Mouse (Mus musculus) heart, postnatal 25 days (tissue): ENCODE results near the gene Plcb4. TPM values are rescaled to one million over a fixed set of nuclear protein-coding genes. Genes with fewer than 3 reads are reported as not detected.

Source experiments
- DNase-seq: peaks from one replicate; pipeline ENCODE4 v3.0.0; 2022; ENCODE audit warnings: low spot score
- intact Hi-C: fragments of 180-260 bp; cut with DNase I; formaldehyde crosslinking; loops from one replicate; pipeline ENCODE4 v1.15.1; 2025
- total RNA-seq, 2 experiments: library from RNA; stranded (reverse); gene quantifications; 2 replicates each; pipeline ENCODE4 v1.2.3; 2021

Plcb4 gene
- total RNA-seq = 10 to 100 TPM; 71.2 to 71.9 TPM

- DNase-seq = peak; percentile 83
- intact Hi-C loops = loop anchor here (1.0 to 5.0 kb wide), 4 partner anchors 81 to 269 kb away; no protein-coding TSS in a partner anchor
Observed at GRCm38 (mm10) chr2:135658486-135659390, at the start of gene Plcb4. Gene Plcb4, plus strand, starts transcription at chr2:135659011.

- DNase-seq = no peak
- intact Hi-C loops = no loop called here
Observed at GRCm38 (mm10) chr2:135614651-135615261, 44.1 kb upstream of the Plcb4 start.

- intact Hi-C loops = no loop called here
- no peak for DNase-seq
Observed at GRCm38 (mm10) chr2:135616090-135616489, 42.7 kb upstream of the Plcb4 start.

- intact Hi-C loops = no loop called here
- no peak for DNase-seq
Observed at GRCm38 (mm10) chr2:135618551-135618950, 40.3 kb upstream of the Plcb4 start.

GRCm38 (mm10) chr2:135619956-135620355, 38.9 kb upstream of the Plcb4 start:
- DNase-seq = no peak
- intact Hi-C loops = no loop called here

- DNase-seq = no peak
- intact Hi-C loops = no loop called here
Observed at GRCm38 (mm10) chr2:135627821-135628220, 31.0 kb upstream of the Plcb4 start.

- DNase-seq = no peak
- intact Hi-C loops = no loop called here
Observed at GRCm38 (mm10) chr2:135637227-135637626, 21.6 kb upstream of the Plcb4 start.

GRCm38 (mm10) chr2:135641002-135641401, 17.8 kb upstream of the Plcb4 start:
- intact Hi-C loops = no loop called here
- no peak for DNase-seq

GRCm38 (mm10) chr2:135641636-135642035, 17.2 kb upstream of the Plcb4 start:
- intact Hi-C loops = no loop called here
- no peak for DNase-seq

GRCm38 (mm10) chr2:135646226-135646625, 12.6 kb upstream of the Plcb4 start:
- DNase-seq = no peak
- intact Hi-C loops = no loop called here

GRCm38 (mm10) chr2:135646654-135647053, 12.2 kb upstream of the Plcb4 start:
- intact Hi-C loops = no loop called here
- DNase-seq = no peak

GRCm38 (mm10) chr2:135647985-135648384, 10.8 kb upstream of the Plcb4 start:
- intact Hi-C loops = no loop called here
- no peak for DNase-seq

- intact Hi-C loops = no loop called here
- no peak for DNase-seq
Observed at GRCm38 (mm10) chr2:135650885-135651284, 7.9 kb upstream of the Plcb4 start.

- intact Hi-C loops = no loop called here
- no peak for DNase-seq
Observed at GRCm38 (mm10) chr2:135652040-135652439, 6.8 kb upstream of the Plcb4 start.

GRCm38 (mm10) chr2:135652451-135652850, 6.4 kb upstream of the Plcb4 start:
- intact Hi-C loops = no loop called here
- no peak for DNase-seq

GRCm38 (mm10) chr2:135655948-135656347, 2.9 kb upstream of the Plcb4 start:
- DNase-seq = no peak
- intact Hi-C loops = loop anchor here (5.0 kb wide), 3 partner anchors 79 to 271 kb away; no protein-coding TSS in a partner anchor

- intact Hi-C loops = loop anchor here (5.0 kb wide), 3 partner anchors 79 to 271 kb away; no protein-coding TSS in a partner anchor
- DNase-seq = no peak
Observed at GRCm38 (mm10) chr2:135656586-135656985, 2.2 kb upstream of the Plcb4 start.

GRCm38 (mm10) chr2:135659391-135660180, 775 bp downstream of the Plcb4 start:
- DNase-seq = peak; percentile 35
- intact Hi-C loops = loop anchor here (1.0 to 5.0 kb wide), 5 partner anchors 53 to 268 kb away; no protein-coding TSS in a partner anchor

- intact Hi-C loops = loop anchor here (5.0 kb wide), 1 partner anchor 51 kb away; no protein-coding TSS in a partner anchor
Observed at GRCm38 (mm10) chr2:135660816-135661215, 2.0 kb downstream of the Plcb4 start.

GRCm38 (mm10) chr2:135663785-135664184, 5.0 kb downstream of the Plcb4 start:
- intact Hi-C loops = loop anchor here (2.0 to 5.0 kb wide), 2 partner anchors 15 to 49 kb away; no protein-coding TSS in a partner anchor
- DNase-seq = no peak

More at GRCm38 (mm10) chr2:135660816-135661215, 2.0 kb downstream of the Plcb4 start:
- DNase-seq = no peak
